Mouse (Mus musculus) megakaryocyte, embryonic 14.5 days (primary cell): ENCODE data around the gene Mcm10.

Experiments used
- FLI1 ChIP-seq: IDR thresholded peaks from 2 replicates; pipeline ENCODE4 v1.6.1; 2012; ENCODE audit warnings: low read length, inconsistent platforms, mixed read lengths
- GATA1 ChIP-seq: IDR thresholded peaks from 3 replicates; pipeline ENCODE4 v1.6.1; 2012; ENCODE audit warnings: mixed read lengths, low read length, inconsistent platforms, borderline replicate concordance

DNA sequence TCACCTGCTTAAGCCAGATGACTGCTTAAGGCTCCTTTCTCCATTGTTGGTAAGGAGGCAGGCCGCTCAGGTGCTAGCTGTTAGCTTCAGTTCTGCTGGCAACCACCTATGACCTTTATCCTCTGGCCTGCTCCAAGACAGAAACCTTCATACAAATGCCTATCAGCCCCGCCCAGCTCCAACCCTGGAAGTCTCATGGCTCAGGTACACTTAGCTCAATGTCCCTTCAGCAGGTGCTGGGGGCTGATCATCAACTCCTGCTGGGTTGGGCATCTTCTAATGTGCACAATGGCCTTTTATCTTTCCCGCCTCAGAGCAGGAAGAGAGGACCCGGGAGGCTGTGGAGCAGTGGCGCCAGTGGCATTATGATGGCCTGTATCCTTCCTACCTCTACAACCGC, 27.6 kb downstream of the Mcm10 start:
- TF ChIP-seq FLI1 (no peak), GATA1 (no peak)
